Comparison of ENCODE assay signal across 19 mouse cellular contexts in the genomic region with DNA sequence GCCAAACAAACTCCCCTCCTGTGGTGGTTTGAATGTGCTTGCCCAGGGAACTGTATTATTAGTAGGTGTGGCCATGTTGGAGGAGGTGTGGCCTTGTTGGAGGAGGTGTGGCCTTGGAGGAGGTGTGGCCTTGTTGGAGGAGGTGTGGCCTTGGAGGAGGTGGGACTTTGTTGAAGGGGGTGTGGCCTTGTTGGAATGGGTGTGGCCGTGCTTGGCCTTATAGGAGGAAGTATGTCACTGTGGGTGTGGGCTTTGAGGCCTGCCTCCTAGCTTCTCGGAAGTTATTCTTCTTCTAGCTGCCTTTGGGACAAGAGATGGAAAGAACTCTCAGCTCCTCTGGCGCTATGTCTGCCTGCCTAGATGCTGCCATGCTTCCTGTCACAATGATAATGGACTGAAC.
"Had no signal": no experiment of that assay in that cellular context is flagged by ENCODE, and none has a peak within 500 bp of the region (broad histone marks: within the 10 kb centered on the region; RNA-seq: fewer than 3 reads in every experiment).

No protein-coding gene starts in this region.

- H3K27me3 ChIP-seq: midbrain, embryonic 12.5 days; midbrain, embryonic 15.5 days; neural tube, embryonic 13.5 days; stomach, embryonic 15.5 days had no signal

- H3K4me3 ChIP-seq: left cerebral cortex, adult 2 months; midbrain, embryonic 12.5 days; midbrain, embryonic 15.5 days; neural tube, embryonic 13.5 days; stomach, embryonic 15.5 days had no signal

- H3K4me1 ChIP-seq: midbrain, embryonic 12.5 days; neural tube, embryonic 13.5 days; stomach, embryonic 15.5 days had no signal

- H3K9me3 ChIP-seq: midbrain, embryonic 12.5 days; midbrain, embryonic 15.5 days; neural tube, embryonic 13.5 days; stomach, embryonic 15.5 days had no signal

- H3K27ac ChIP-seq: left cerebral cortex, adult 2 months; liver, embryonic 14.5 days; midbrain, embryonic 12.5 days; midbrain, embryonic 15.5 days; neural tube, embryonic 13.5 days; stomach, embryonic 15.5 days had no signal

- H3K9ac ChIP-seq: liver, embryonic 14.5 days; liver, postnatal 0 days; lung, embryonic 14.5 days; midbrain, embryonic 12.5 days; midbrain, embryonic 15.5 days; neural tube, embryonic 13.5 days; stomach, embryonic 15.5 days had no signal

- DNase-seq: kidney, adult 18-20 months; kidney, adult 9 months; kidney, postnatal 14 days; kidney, postnatal 4 days; liver, postnatal 0 days; lung, embryonic 14.5 days; lung, postnatal 4 days; retina, postnatal 1 day; right cerebral cortex, postnatal 25 days; spleen, adult 18-20 months; thymus, adult 2 months; thymus, postnatal 14 days; thymus, postnatal 4 days had no signal

- H3K36me3 ChIP-seq: midbrain, embryonic 12.5 days; midbrain, embryonic 15.5 days; neural tube, embryonic 13.5 days; stomach, embryonic 15.5 days had no signal
